Mouse (Mus musculus) 3134 (cell line): ENCODE measurements around the gene Tfpi2.

Experiments used
- DNase-seq: peaks from one replicate; pipeline ENCODE4 v3.0.0-alpha.2; 2011; ENCODE audit warnings: low spot score; ENCODE audit not compliant: insufficient read length; ENCODE audit errors: extremely low read depth

The Tfpi2 gene

DNA sequence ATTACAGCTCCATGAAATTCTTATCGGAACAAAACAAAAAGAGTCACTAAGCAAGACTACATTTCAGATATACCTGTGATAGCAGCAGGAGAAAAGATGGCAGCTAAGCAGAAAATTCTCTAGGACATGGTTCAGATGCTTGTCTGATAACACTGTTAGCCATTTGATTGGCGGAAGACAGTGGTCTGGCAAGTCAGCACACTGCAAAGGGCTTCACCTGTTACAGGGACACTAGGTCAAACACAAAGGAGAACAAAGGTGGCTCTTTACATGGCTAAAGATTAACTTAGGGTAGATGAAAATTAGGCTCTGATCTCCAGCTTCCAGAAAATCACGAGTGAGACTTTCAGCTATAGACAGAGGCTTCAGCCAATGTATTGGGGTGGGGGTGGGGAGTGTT, at the start of gene Tfpi2:
Gene Tfpi2 (minus strand): TSS at position 170 of the 400 bp plus-strand sequence.
- no peak for DNase-seq

DNA sequence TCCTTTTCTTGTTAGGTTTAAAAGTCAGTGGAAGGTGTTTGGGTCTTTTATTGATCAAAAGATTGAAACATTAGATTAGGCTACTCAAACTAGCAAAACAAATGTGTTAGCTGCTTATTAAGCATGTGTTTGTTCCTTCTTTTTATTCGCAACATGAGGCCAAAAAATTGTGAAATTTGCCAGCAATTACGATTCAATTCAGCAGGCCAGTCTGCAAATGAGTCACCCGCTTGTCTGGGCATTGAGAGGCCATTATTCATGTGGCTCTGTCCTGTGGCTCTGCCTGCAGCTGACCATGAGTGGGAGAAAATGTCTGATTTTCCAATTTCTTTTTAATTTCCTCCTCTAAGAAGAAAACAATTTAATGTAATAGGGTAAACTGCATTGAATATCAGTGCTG, 42.2 kb upstream of the Tfpi2 start:
- peak; percentile 36 for DNase-seq

DNA sequence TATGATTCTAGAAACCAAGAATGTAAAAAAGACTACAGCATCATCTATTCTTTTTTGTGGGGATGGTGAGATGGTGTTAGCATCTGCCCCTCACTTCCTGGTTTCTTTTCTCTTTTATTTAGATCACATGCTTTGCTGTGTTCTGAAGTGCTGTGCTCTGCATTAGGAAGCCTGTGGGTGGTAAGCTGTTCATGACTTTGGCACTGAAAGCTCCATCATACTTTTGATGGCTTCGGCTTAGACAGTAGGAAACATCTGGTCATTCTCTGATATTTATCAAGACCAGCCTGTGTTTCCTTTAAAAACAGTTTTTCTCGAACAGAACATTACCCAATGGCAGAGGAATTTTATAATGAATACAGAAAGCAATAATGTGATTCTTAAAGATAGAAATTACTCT, 37.6 kb upstream of the Tfpi2 start:
- no peak for DNase-seq

DNA sequence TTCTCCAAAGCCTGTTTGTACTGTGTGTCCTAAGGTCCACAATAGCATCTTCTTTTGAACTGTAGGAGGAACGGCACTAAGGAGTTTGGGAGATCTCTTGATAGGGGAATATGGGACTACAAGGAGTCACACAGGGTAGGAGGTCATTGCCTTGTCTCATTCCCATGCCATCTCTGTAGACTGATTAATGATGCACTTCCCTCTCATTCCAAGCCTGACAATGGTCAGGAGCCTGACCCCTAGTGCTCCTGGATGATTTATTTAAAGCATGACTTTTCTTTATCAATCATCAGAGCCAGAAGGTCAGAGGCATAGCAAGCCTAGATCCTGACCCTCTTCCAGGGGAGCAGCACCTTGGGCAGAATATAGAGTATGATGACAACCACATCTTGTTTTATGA, 33.9 kb upstream of the Tfpi2 start:
- no peak for DNase-seq

DNA sequence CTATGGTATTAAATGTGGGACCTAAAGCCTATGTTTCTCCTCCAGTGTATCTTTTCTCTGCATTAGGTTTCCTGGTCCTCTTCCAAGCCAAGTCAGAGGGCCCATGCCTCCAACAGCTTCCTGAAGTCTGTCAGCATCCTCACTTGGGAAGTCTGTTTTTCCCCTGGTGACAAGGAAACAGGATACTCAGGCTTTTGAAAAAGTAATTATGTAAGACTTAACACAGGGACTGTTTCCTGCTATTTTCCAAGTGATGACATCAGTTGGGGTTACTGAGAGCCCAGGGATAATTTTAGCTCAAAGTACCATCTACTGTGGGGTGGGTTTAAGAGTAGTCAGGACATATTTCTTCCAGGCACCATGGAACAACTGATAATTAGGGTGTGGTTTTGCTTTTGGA, 20.8 kb upstream of the Tfpi2 start:
- no peak for DNase-seq

DNA sequence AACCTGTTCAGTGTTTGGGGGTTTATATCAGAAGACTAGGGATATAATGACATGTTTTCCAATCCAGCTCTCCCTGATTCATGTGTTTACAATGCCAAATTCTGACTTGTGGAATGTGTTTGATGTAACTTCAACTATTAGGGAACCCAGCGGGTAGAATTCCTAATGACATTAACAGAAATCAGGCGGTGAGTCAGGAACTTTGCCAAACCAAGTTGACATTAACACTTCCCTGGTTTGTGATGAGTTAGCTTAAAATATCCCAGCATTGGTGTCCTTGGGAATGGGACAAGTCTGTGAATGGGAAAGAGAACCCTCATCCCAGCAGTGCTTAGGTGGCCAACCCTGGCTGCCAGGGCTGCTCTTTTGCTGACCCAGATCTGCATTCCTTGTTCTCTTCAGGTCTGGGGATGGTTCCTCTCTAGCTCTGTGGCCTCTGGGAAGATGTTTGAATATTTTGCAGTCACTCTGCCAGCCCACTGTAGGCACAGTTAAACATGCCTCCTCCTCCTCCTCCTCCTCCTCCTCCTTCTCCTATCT, 19.9 kb upstream of the Tfpi2 start:
- no peak for DNase-seq

DNA sequence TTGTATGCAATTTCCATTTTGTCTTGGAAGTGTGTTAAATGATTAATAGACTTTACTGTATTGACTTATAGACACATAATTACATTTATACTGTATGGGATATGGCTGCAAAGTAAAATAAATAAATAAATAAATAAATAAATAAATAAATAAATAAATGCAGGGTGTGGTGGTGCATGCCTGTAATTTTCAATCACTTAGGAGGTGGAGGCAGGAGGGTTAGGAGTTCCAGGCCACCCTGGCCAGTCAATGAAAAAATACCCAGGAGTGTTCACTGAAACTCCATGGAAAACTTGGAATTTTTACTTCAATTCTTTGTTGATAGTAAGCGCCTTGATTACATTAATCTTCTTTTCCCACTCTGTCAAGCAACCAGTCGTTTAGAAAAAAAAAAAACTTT, 16.1 kb upstream of the Tfpi2 start:
- DNase-seq = no peak

DNA sequence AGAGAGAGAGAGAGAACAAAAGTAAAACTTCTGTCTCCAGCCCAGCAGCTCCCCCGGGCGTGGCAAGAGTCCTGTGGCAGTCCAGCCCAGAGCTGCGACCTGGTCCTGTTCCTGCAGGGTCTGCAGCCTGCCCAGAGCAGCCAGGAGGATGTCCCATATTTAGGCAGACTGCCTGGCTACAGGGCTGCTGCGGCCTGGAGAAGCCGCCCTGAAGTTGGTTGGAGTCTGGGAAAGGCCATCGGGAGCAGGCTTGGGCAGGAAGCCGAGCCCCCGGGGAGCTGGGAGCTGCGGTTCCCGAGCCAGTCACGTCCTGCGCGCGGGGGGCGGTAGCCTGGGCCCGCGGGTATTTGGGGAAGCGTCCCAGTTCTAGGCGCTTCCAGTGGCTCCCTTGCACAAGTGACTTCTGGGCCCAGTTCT, 15.2 kb upstream of the Tfpi2 start, which contains the start of gene Gng11:
Gene Gng11 (plus strand): TSS at position 15 of the 417 bp plus-strand sequence.
- peak; percentile 93 for DNase-seq

DNA sequence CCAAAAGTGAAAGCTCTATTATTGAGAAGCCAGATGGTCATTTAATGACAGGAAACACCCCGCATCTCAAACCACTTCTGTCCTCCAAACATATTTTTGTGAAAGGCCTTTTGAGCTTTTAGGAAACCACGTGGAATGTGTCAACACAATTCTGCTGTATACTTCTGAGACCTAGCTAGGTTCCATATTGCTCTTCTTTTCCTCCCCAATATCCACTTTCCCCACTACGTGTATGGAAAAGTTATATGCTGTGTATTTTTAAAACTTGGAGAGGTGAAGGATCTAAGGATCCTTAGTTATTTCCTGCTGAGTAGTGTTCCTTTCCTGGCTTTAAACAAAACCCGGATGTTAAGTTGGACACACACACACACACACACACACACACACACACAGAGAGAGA, 14.7 kb upstream of the Tfpi2 start:
- no peak for DNase-seq

DNA sequence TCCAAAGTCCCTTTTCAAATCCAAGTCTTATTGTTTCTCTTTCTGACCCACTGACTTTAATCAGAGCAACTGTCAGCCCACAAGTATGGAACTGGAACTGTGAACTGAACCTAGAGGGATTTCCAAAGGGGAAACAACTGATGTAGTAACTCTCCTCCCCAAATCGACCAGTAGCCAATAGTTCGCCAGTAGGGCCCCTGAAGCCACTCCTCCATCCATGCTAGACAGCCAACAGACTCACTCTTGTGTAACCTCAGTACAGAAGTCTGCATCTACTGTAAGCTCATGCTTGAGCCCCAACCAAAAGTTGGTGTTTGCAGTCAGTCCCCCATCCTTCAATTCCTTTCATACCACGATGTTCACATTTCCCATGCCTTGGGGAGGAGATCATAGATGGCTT, 12.0 kb upstream of the Tfpi2 start:
- DNase-seq = no peak

DNA sequence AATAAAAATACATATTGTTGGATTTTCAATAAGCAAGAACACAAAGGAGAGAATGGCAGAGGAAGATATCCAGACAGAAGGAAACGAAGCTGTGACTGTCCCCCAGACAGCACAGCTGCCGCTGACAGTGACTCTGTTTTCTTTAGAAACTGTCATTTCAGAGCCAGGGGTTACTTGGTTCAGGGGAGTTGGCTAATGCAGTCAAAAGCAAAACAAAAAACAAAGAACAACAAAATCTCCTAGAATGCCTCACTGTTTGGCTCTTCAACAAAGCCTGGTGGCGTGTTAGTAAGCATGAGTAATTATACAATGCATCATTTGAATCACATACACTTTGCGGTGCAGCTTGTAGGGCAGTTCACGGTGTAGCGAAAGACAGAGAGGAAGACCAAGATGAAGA, 10.6 kb upstream of the Tfpi2 start:
- DNase-seq = no peak

DNA sequence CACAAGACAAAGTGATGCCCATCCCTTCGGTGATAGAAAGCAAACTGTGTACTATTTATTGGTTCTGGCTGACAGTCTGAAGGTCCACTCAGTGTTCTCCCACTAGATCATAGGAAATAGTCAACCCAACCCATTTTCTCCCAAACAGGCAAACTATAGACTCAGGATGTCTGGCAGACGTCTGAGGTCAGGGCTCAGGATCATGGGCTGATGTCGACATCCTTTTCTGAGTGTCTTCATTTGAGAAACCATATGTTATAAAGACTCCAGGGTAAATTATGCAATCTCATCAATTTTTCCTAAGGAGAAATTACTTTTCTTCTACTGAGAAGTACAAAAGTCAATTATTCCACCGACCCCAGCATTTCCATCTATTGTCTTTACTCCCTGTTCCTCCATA, 9.4 kb upstream of the Tfpi2 start:
- DNase-seq = no peak

DNA sequence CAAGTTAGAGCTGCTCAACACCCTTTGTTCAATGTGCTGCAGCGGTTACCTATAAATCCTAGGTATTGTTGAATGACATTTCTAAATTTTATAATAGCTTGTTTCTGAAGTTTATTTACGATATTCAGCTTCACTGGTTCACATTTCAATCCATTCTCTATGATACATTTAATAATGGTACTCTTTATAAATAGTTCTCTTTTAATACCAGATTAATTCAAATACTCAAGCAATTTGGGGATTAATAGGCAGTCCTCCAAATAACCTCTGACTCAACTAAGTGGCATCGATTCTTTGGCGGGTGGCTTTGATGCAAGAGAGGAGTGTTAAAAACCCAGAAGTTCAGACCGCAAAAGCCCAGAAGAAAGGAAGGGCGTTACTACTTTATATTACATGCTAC, 4.8 kb upstream of the Tfpi2 start, which contains the start of gene Gngt1:
Gene Gngt1 (plus strand): TSS at position 301 of the 400 bp plus-strand sequence.
- DNase-seq = no peak

DNA sequence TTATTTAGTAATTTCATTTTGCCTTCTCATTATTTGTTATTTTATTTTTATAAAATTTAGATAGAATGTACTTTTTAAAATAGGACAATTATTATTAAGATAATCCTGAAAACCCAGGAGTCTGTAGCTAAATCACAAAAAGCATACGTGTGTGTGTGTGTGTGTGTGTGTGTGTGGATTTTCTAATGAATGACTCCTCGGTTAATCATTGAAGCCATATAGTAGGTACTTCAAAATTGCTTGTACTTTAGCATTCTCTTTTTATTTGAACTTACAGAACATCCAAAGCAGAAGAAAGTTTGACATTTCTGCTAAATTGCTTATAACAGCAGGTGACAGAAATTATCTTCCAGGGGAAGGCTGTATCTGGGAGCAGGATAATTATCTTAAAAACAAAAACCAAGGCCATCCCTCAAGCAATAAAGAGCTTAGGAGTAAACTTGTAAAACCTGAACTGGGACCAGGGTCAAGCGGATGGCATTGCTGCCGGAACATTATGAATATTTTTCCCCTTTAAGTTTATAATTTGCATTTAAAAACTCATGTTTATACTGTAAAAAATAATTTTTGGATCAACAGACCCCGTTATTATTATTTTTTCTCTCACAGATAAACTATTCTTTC, 5.9 kb downstream of the Tfpi2 start:
- no peak for DNase-seq

DNA sequence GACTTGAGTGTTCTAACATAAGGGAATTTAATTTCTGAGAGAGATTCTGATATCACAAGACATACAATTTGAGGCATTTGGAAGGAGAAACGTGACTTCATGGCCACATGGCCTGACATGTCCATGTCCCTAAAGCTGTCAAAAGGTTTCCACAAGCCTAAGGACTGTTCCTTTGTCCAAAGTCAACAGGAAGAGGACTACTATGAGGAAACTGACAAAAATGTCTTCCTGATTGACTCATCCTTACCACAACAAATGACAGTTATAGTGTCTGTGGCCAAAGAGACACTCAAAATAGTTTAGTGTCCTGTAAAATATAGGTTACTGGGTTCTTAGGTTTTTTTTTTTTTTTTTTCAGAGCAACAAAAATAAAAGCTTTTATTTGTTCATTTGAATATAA, 15.0 kb downstream of the Tfpi2 start:
- no peak for DNase-seq

DNA sequence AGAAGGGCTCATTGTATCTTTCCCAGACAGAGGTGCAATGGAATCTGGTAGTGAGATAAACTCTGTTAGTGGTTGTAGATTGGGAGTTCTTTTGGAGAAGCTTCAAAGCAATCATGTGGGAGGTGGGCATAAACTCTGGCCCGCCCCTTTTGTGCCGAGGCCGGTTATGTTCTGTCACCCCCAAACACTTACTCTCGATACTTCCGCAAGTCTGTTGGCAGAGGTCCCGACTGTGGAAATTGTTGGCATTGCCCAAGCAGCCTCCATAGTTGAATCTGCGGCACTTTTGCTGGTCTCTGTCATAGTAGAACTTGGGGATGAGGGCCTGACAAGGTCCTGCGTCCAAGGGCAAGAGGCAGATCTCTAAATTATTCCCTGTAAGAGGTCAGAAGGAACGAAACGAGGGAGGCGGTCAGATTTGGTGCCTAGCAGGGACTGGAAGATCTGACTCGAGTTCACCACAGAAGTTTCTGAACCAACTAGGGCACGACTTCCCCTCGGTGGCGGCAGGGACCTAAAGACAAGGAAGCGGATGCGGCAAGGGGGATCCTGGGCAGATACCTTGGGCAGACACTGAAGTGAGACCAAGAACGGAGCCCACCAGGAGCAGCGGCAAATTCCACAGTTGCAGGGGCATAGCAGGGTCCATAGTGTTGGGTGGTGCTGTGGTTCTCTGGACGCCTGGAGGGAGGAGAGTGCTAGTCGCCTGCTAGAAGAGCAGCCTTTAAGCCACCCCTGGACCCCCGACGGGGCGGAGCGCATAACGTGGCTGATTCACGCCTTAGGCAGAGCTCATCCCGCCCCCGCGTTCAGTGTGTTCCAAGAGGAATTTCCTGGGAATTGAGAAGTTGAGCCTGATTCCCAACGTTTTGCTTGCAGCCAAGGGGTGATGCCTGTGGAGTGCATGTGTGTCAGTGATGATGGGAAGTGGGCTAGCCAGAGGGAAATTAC, 20.8 kb downstream of the Tfpi2 start:
- peak; percentile 13 for DNase-seq

DNA sequence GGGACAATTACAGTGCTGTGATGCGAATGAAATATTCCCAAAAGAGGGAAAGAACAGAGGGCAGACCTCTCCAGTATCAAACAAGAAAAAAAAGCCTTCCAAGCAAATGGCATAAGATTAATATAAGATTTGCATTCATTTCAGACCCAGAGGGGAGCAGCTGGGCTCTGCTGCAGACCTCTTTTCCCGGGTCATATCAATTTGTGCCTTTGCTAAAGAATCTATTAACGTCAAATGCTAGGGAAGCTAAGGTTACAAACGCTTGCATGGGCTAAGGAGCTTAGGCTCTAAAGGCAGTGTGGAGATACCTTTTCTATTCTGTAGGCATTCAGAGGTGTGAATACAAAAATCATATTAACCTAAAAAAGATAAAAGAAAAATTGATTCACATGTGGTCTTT, 33.8 kb downstream of the Tfpi2 start:
- DNase-seq = no peak

DNA sequence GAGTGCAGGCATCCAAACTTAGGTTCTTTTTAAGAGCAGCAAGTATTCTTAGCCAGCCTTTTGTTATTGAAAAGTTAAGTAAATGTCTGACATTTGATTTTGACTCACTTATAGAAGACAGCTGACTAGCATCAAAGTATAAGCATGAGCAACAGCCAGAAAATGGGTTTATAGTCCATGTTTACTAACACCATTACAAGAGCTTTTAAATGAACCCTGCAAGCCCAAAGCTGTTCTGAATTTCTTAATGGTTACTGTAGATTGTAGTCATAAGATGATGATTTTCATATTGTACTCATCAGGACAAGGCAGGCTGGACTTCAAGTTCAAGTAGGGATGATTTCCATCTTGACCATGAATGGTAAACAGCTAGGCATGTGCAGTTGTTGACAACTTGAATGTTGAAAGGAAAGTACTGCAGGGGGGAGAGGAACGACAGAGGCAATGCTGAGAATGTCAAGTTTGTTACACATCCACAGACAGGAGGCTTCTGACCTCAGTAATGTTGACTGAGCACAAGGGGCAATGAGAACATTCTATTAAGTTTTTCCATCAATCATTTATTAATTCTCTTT, 52.5 kb downstream of the Tfpi2 start:
- DNase-seq = no peak

DNA sequence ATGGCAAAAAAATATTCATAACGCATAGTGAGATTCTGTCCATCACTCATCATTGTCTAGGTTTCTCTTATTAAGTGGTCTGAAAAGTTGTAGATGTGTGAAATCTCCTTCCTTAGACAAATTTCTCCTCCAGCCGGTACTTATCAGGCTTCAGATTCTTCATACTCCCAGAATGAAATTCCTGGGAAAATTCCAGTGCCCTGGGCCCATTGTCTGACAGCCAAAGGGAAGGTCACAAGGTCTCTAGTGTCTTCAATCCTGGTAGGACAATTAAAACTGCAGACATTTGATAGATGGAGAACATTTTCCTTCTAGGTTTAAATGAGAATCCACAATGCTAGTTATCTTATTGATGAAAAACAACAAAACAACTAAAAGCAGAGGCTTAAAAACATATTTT, 53.1 kb downstream of the Tfpi2 start:
- no peak for DNase-seq

DNA sequence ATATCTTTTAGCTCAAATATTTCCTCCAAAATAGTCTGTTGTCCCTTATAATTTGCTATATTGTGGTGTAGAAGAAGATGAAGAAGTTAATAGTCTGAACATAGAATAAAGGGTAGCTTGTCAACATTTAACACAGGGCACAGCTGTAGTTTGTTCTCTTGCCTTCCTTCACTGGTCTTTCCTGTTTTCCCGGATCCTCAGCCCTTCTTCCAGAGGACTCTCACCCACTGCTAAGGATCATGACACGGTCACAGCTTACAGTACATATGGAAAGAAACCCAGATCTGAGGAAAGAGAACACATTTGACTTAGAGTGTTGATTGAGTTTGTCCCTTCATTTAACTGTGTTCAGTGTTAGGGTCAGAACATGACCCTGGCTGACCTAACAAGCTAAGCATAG, 53.7 kb downstream of the Tfpi2 start:
- no peak for DNase-seq

DNA sequence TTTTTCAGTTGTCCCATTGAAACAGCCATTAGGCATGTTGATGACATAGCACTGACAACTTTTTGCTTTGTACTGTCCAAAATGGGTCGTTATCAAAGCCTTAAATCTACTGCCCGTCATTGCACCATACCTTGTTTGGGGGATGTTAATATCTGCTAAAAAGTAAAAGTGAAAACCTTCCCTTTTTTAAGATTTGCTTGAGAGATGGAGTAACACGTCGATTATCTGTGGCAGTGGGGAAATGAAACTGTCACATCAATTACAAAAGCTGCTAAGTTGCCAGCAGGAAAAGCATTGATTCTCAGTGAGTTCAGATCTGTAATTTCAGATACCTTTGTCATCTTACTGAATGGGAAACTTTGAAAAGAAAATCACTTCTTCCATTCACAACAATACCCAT, 62.6 kb downstream of the Tfpi2 start:
- DNase-seq = no peak
